Mouse (Mus musculus) urinary bladder, postnatal 36 days (tissue): ENCODE measurements around the gene Lipk.

Experiments used
- DNase-seq, 2 experiments: peaks; one replicate each; pipeline ENCODE4 v3.0.0; 2022; ENCODE audit warnings: low spot score in 2 of 2, mixed read lengths in 1 of 2

Lipk gene

DNA sequence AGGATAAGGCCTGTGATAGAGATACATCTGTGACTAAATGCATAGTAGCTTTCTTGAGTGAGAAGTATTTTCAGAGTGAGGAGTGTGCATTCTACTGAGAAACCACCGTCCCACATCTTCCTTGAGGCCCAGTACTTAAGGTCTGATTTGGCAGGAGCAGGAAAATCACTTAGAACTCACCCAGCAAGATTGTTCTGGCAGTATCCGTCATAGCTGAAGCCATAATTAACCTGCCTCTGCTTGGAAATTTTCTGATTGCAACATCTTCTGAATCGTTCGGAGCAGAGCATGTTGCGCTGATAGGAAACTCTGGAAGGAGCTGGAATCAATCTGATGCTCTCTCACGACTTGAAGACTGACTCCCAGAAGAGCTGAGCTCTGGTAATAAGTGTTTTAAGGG, at the start of gene Lipk:
Gene Lipk (plus strand): TSS at position 289 of the 400 bp plus-strand sequence.
- DNase-seq = no peak

DNA sequence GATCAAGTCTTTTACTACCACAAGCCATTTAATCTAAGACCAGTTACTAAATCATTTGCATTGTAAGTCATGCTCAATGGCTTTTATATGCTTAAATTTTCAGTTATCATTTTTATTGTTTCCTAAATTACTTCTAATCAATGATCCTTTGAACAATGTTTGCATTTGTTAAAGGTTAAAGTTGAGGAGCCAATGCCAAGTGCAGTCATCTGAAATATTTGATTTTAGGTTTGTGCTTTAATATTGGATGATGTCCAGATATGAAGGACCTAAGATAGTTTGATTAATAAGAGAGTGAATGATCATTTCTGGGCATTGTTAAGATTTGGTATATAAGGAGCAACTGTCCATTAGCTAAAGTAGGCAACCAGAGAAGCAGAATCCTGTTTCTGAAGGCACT, 47.2 kb upstream of the Lipk start, which contains the start of gene Lipf:
Gene Lipf (plus strand): TSS at position 301 of the 400 bp plus-strand sequence.
- no peak for DNase-seq

DNA sequence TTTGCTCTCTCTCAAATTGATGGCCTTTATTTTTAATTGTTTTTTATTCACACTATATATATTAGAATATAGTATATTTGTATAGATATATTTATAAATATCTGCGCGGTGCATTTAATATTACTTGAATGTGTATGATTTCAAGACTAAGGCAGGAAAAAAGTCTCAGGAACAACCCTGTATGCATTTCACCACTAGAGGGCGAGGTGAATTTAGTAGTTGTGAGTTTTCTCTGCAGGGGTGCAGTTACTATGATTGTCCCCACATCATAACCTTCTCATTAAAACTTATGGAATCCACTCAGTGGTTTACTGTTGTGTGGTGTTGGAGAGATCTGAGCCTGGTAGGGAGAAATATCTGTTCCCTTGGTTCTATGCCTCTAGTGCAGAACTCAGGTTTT, 29.1 kb upstream of the Lipk start:
- no peak for DNase-seq

DNA sequence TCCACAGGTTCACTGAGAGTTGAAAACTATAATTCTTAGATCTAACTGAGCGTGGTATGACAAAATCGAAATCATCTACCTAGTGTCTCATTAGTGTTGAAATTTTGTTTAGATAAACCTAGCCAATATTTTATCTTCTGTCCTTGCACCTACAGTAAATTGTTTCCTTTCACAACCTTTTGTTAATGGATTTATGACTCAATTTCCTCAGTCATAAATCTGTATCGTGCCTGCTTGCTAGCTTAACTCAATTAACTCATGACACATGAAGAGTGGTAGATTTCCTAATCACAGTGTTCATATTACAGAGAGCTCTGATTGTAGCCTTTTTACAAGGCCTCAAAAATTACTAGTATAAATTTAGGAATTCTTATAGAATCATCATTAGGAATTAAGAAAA, 25.0 kb upstream of the Lipk start:
- DNase-seq = no peak

DNA sequence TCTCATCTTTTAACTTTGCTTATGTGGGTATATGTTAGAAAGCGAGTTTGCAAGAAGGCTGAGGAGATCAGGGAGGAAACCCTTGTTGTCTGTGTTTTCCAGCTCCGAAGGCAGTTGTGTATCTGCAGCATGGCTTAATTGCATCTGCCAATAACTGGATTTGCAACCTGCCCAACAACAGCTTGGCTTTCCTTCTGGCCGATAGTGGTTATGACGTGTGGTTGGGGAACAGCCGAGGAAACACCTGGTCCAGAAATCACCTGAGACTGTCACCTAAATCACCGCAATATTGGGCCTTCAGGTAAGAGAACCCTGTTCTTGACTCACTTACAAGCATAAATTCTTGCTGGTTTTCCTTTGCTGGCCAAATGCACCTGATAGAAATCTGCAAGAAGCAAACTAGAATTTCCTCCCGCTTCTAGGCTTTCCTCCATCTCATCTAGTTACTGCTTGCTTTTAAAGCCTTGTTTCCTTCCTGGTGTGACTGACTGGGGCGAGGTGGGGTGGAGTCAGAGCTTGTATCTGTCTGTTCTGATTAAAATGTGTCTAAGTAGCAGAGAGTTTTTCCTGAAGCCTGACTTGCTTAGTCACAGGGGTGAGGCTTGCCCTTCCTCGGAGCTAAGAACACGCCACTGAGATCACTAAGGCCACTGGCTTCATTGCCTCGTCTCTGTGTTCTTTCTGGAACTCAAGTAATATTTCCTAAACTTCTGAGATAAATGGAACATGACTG, 13.5 kb downstream of the Lipk start:
- DNase-seq = peak; percentile 33 to 53

DNA sequence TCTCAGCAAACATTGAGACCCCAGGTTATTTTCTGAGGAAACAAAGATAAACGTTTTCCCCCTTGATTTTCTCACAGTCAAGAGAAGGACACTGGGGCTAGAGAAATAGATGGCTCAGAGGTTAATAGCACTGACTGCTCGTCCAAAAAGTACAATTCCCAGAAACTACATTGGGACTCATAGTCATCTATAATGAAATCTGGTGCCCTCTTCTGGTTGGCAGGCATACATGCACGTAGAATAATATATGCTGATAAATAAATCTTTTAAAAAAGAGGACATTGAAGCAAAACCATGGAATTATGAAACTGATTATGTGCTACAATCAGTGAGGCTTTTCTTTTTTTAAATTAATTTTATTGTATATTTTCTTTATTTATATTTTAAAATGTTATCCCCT, 14.7 kb downstream of the Lipk start:
- DNase-seq = no peak

DNA sequence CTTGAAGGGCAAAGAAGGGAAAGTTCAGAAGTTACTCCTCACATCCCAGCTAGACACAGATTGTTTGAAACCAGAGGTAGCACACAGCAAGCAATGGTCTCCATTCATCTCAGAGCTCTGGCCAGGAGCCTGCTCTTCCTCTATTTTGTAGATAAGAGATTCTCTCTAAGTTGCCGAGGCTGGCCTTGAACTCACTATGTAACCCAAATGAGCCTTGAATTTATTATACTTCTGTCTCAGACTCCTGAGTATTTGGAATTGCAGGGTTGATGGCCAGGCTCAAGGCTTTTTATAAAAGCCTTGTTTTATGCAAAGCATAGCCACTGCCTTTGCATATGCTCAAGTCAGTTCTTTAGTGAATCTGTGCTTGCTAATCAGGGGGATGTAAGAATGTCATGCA, 31.6 kb downstream of the Lipk start:
- DNase-seq = no peak

DNA sequence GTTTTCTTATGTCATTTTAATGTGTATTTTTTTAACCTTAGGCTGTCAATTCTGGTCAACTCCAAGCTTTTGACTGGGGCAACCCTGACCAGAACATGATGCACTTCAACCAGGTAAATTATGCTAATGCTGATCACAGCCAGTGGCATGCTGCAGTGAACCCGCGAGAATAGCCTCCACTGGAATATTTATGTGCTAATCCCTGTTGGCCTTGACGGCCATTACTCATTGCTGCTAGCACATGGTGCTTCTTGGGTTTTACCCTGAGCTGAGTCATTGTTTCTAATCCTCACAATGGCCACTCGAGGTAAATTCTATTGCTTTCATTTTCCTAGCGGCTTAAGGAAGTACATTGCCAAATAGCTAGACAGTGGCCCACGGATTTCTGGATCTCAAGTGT, 34.9 kb downstream of the Lipk start:
- no peak for DNase-seq

DNA sequence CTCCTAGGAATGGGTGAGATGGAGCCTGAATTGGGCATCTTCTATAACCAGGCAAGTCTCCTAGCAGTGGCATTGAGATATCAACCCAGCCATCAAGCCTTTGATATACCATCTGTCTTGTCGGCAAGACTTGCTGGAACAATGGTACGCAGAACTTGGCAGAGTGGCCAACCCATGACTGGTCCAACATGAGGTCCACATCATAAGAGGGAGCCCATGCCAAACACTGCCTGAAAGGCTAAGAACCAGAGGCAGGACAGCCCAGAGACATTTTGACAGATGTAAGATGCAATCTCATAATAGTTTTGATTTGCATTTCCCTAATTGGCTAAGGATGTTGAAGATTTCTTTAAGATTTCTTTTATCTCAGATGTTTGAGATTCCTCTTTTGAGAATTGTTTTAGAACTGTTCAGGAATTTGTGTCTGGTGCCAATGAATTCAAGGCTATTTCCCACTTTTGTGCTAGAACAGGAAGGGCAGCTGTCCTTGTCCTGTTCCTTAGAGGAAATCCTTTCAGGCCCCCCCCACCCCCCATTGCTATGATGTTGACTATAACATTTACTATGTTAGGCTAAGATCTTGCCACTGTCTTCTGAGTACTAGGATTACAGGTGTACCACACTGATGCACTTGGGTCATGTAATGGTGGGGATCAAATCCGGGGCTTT, 41.4 kb downstream of the Lipk start:
- no peak for DNase-seq

DNA sequence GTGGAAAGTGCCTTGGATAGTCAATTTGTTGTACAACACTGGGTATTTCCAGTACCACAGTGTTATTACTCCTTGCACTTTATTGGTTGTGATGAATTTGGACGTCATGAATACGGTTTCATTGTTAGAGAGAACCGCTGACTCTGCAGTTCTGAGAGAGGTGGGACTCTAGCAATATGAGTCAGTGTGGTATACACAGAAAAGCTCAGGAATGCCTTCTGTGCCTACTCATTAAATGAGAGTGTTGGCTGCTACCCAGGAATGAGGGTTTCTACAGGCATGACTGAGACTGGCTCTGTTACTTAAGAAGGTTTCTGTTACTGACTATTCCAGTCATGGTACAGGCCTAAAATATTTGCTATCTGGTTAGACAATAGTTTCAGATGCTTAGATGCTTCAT, 43.4 kb downstream of the Lipk start:
- no peak for DNase-seq

DNA sequence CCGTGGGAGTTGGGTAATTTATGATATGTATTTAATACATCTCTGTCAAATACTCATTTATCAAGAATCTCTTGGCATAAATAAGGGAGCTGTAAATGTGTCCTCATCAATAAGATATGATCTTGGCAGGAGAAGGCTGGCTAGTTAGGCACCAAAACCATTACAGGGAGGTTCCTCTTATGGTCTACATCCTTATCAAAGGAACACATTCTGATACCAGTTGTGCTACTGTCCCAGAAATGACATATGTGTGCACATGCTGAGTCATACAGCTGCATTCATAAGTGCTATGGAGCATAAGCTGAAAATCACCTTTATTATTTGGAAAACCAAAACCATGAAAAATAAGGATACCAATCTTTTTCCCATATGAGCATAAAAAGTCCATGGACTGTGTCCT, 55.5 kb downstream of the Lipk start:
- DNase-seq = no peak

DNA sequence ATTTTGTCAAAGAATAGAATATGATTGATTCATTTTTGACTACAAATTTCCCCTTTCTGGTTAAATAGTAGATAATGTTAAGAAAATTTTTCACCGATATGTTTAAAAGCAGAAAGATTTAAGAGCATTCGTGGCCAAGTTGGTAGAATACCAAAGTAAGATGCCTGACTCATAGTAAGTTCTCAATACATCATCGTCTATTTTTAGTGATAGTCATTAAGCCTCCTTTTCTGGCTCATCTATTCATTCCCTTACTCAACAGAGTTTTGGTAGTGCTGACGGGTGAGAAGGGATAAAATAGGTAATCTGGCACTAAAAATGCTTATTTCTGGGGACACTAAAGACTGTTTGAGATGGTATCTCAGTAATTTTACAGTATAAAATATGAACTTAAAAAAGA, 56.0 kb downstream of the Lipk start:
- no peak for DNase-seq

DNA sequence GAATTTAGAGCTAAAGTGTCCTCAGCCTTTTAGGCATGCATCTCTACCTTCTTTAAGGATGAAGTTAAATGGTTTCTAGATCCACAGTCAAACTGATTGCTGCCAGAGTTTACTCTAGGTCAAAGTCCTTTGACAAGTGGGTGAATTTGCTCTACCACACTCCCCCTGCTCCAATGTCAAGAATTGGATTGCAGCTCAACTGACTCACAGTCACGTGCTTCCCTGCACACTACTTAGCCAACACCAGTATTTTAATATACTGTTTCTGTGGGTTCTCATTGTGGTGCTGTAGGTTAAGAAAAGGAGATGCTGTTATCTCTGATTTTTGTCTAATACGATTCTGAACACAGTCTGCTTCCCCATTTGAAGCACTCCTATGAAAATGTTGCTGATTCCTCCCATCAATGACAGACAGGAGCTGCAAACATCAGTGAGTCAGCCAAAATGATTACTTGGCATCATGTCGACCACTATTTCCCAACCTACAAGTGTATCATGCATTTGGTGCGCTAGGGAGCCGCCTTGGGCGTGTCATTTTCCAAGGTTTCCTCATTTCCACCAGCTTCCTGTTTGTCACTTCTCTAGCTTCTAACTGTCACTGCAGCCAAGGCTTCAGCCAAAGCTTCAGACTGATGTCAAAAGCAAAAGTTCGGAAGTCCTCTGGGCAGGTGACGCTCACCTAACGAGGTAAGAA, 58.8 kb downstream of the Lipk start, which contains the start of gene Lipn:
Gene Lipn (plus strand): TSS at position 580 of the 694 bp plus-strand sequence.
- no peak for DNase-seq

DNA sequence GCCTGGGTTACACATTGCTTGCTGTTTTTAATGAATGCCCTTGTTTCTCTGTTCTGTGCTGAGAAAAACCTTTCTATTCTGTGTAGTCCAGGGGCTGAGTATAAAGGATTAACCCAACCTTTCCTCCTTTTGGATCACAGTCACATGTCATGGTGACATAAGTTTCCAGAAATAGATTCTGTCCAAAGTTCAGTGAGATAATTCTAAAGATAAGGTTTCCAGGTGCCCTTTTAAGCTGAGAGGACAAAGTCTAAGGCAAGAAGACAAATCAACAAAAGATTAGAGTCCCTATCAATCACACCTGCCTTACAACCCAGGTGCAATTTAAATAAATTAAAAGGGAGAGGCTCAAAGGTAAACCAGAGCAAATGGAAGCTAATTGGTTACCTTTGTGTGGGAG, 66.1 kb downstream of the Lipk start:
- no peak for DNase-seq

DNA sequence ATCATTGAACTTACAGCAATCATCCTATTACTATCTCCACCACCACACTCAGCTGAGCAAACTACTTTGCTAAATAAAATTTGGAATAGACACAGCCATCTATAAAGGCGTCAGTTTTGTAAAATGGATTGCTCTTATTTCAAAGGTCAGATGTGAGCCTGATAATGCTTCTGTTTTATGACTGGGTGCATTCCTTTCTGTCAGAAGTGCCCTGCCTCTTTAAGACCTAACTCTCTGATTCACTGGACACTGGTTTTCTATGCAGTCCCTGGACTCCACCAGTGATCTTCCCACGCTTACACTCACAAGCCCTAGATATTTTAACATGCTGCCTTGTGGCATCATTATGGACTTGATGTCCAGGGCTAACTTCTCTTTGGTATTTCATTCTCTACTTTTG, 70.0 kb downstream of the Lipk start:
- DNase-seq = no peak

DNA sequence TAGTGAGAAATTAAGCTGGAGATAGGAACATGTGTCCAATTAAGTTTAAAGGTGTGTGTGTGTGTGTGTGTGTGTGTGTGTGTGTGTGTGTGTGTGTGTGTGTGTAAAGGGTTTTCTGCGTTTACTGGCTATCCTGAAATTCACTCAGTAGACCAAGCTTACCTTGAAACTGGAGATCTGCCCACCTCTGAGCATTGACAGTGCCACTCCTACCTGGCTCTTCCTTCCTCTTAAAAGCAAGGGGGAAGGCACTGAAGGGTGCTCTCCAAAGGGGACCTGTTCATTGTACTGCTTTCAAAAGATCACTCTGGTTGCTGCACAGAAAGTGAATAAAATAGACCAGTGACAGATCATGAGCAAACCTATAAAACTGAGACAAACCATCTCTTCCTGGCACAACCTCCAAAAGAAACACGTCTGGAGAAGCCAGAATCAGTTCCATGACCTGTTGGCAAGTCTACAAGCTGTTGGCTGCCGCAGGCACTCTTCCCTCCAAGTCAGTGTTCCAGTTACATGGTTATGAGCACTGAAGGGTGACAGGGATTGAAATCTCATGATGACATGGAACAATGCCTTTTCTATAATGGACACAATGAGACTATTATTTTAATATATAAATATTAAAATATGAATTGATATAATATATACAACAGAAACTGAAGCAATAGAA, 81.1 kb downstream of the Lipk start:
- no peak for DNase-seq

DNA sequence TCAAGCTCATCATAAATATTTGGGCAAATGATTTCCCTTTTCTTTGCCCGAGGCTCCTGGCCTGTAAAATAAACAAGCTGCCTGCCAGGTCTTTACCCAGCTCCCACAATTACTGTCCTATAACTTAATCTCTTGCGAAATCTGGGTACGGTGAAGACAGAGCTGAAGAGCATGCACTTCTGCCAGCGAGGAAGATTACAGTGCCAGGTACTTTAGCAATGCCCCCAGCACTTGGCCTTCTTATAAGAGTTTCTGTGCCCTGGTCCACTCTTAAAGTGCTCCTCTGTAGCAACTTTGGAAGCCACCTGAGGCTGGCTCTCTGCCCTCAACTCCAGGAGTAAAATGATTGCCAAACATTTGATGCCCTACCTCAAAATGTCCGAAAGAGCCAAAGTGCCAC, 87.3 kb downstream of the Lipk start:
- peak in 1 of 2 experiments; percentile 3 for DNase-seq

DNA sequence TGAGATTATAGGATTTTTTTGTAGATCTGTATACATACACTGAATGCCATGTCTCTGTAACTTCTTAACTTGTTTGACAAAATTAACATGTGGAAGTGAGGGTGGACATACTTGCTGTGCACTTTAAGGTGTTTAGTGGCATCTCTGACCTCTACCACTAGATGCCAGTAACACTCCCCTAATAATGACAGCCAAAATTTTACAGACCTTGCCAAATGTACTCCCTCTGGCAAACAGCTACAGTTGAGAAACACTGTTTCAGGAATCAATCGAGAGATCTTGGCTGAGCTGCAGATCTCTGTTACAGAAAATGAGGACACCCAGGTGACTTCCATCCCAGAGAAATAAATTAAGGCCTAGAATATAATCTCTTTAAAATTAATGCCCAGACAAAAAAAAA, 88.1 kb downstream of the Lipk start:
- DNase-seq = no peak
